Mouse (Mus musculus) forebrain, embryonic 15.5 days (tissue): Measurements from ENCODE around the gene Kdelc2. TPM values are rescaled to one million over a fixed set of nuclear protein-coding genes. Genes with fewer than 3 reads are reported as not detected.

ENCODE experiments used
- ATAC-seq: fragments of 200-750 bp; cut with Nextera tagmentation; replicated peaks from 2 replicates; pipeline ENCODE4 v1.8.0; 2017; ENCODE audit warnings: mild to moderate bottlenecking, moderate TSS enrichment, moderate library complexity
- H3K27ac ChIP-seq: fragments of 300-500 bp; sonication (generic); replicated peaks from 2 replicates; pipeline ENCODE4 v1.5.1; 2015; ENCODE audit warnings: mild to moderate bottlenecking, inconsistent platforms
- H3K27me3 ChIP-seq: fragments of 300-500 bp; sonication (generic); 2 replicates; pipeline ENCODE4 v1.6.1; 2015; ENCODE audit warnings: inconsistent platforms
- H3K36me3 ChIP-seq: fragments of 300-500 bp; sonication (generic); 2 replicates; pipeline ENCODE4 v1.6.1; 2015; ENCODE audit warnings: mild to moderate bottlenecking, inconsistent platforms
- H3K4me1 ChIP-seq: fragments of 300-500 bp; sonication (generic); 2 replicates; pipeline ENCODE4 v1.6.1; 2015; ENCODE audit warnings: inconsistent platforms
- H3K4me2 ChIP-seq: fragments of 300-500 bp; sonication (generic); replicated peaks from 2 replicates; pipeline ENCODE4 v1.6.1; 2015; ENCODE audit warnings: mild to moderate bottlenecking, inconsistent platforms
- H3K4me3 ChIP-seq: fragments of 300-500 bp; sonication (generic); 2 replicates; pipeline ENCODE4 v1.5.1; 2015; ENCODE audit warnings: mild to moderate bottlenecking, inconsistent platforms
- H3K9ac ChIP-seq: fragments of 300-500 bp; sonication (generic); replicated peaks from 2 replicates; pipeline ENCODE4 v1.6.1; 2015; ENCODE audit warnings: mild to moderate bottlenecking, inconsistent platforms
- H3K9me3 ChIP-seq: fragments of 300-500 bp; sonication (generic); 2 replicates; pipeline ENCODE4 v1.6.1; 2016; ENCODE audit warnings: inconsistent platforms
- WGBS: fragments of 180-500 bp; shearing (Covaris S2); methylation state at CpG from one replicate; pipeline ENCODE4 v1.1.7; 2015; ENCODE audit warnings: mixed read lengths; 5-methylcytosine and 5-hydroxymethylcytosine counted together
- polyA plus RNA-seq: library from polyadenylated mRNA; unstranded; fragments of >200 nt; fragmentation: Nextera tagmentation; extraction: Ambion mirVana; gene quantifications from 2 replicates; pipeline ENCODE4 v1.2.1, GENCODE M21; 2015

Gene Kdelc2
- polyA plus RNA-seq, 1 experiment from 2014 or later: 5.0 TPM

DNA sequence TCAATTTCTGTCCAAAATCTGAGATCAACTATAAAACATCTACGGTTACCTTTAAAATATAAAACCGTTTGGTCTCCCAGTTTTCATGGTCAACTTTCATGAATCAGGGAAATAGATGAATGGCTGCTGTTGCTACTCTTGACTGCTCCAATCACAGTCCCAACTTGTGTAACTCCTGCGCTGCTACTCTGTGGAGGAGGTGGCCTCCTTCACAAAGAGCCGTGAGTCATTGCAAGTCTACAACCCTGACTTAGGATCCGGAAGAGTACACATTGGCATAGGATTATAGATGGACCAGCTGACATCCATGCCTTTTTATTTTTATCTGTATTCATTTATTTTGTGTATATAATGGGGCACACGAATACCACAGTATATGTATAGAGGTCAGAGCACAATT lies 31.9 kb upstream of the Kdelc2 start:
- no peak for ATAC-seq
- H3K36me3 ChIP-seq: no peaks in the 10 kb centered on the region
- H3K27me3 ChIP-seq: no peaks in the 10 kb centered on the region
- no peak overlapping the region for H3K27ac ChIP-seq
- no peak overlapping the region for H3K4me2 ChIP-seq
- 94% methylated on average over 6 of the region's 6 CpGs for WGBS
- H3K9ac ChIP-seq: no peak overlapping the region
- H3K4me3 ChIP-seq: no peak overlapping the region
- no peaks in the 10 kb centered on the region for H3K4me1 ChIP-seq
- H3K9me3 ChIP-seq: no peaks in the 10 kb centered on the region; the same call in 1 of the 2 replicates

DNA sequence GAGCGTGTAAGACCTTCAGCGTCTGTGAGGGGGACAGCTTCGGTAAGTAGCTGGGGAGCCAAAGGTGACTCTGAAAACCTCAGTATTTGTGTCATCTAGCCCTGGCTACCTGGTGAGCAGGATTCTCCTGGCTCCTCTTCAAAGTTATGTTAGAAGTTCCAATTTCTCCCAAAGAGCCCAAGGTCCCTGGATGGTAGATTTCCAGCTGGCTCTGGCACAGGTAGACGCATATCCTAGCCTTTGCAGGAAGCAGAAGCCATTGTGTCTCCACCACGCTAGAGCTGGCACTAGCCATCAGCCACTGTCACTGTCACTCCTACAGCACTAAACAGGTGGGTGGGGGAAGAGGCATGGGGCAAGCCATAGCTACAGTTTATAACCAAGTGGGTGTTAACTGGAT lies 30.7 kb upstream of the Kdelc2 start:
- no peak overlapping the region for H3K27ac ChIP-seq
- no peak for ATAC-seq
- no peaks in the 10 kb centered on the region for H3K4me1 ChIP-seq
- WGBS: 88% methylated on average over 5 of the region's 5 CpGs
- no peak overlapping the region for H3K4me2 ChIP-seq
- H3K9me3 ChIP-seq: no peaks in the 10 kb centered on the region; the same call in 1 of the 2 replicates
- H3K27me3 ChIP-seq: no peaks in the 10 kb centered on the region
- H3K9ac ChIP-seq: no peak overlapping the region
- H3K4me3 ChIP-seq: no peak overlapping the region
- H3K36me3 ChIP-seq: no peaks in the 10 kb centered on the region

DNA sequence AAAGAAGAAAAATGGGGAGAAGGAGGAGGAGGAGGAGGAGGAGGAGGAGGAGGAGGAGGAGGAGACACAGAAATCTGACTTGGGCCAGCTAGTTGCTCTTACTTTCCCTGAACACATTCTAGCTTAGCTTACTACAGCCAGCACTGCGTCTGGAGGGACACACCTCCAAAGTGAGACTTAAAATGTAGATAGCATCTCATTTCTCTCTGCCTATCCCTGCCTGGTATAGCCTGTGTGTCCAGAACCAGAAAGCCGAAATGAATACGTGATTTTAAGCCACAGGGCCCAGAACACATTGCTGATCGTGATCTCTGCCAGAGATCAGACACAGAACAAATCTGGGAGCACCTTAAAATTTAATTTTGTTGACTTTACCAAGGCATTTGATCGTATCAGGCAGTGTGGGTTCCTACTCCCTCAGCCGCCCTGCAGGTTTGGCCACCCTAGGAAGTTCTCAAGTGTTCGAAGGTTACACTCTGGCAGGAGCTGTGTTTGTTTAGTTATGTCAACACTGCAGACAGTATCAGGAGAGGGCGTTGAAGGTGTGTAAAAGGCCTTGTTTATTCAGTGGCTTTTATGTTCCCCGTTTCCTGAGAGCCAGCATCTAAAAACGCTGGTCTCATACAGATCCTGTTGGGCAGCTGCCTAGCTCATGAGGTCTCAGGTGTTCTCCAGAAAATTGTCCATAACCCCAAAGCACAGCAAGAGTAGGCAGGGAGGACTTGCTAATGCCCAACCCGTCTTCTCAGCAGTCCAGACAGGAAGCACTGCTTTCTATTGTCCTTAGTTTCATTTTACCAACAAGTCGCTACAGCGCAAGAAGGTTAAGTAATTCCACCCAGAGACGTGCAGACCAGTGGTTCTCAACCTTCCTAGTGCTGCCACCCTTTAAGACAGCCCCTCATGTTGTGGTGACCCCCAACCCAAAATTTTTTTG lies 27.3 kb upstream of the Kdelc2 start:
- H3K36me3 ChIP-seq: no peaks in the 10 kb centered on the region

DNA sequence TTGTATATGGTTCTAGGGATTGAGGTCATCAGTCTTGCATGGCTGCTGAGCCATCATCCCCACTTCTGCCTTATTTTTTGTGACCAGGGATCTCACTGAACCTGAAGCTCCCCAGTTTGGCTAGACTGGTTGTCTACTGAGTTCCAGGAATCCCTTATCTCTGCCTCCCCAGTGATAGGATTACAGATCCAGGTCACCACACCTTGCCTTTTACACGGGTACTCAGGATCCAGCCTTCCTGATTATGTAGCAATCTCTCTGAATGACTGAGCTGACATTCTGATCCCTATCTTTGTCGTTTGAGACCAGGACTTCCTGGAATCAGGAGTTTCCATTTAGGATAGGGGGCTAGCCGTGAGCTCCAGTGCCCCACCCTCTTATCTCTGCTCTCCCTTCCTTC lies 12.5 kb upstream of the Kdelc2 start:
- H3K27ac ChIP-seq: no peak overlapping the region
- H3K4me1 ChIP-seq: no peaks in the 10 kb centered on the region

More for the DNA sequence above, 27.3 kb upstream of the Kdelc2 start:
- no peak for ATAC-seq
- Histone ChIP-seq H3K4me2 (no peak overlapping the region), H3K9ac (no peak overlapping the region), H3K27me3 (no peaks in the 10 kb centered on the region), H3K4me3 (no peak overlapping the region), H3K27ac (no peak overlapping the region), H3K4me1 (no peaks in the 10 kb centered on the region), H3K9me3 (no peaks in the 10 kb centered on the region)
- 80% methylated on average over 14 of the region's 14 CpGs for WGBS

GRCm38 (mm10) chr9:53375907-53376306 lies 7.9 kb upstream of the Kdelc2 start:
- no peaks in the 10 kb centered on the region for H3K36me3 ChIP-seq

More for the DNA sequence above, 12.5 kb upstream of the Kdelc2 start:
- Histone ChIP-seq H3K36me3 (no peaks in the 10 kb centered on the region), H3K9ac (no peak overlapping the region), H3K4me3 (no peak overlapping the region), H3K9me3 (no peaks in the 10 kb centered on the region), H3K27me3 (no peaks in the 10 kb centered on the region), H3K4me2 (no peak overlapping the region)
- ATAC-seq: no peak
- WGBS: 78% methylated on average over 3 of the region's 3 CpGs

DNA sequence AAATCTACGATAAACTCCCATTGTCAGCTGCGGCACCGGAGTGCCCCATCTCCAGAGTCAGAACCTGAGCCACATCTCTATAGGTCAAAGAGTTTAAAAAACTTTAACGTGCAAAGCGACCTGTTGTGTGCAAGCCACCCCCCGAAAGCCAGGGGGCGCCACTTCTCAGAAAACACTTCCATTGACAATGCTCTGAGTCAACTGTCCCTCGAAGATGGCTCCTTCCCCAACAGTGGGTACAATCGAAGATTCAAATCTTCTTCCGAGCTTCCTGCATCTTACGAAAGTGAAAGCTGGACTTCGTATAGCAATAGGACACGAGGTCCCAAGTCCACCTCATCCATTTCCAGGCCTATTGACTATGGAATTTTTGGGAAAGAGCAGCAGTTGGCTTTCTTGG lies 7.0 kb upstream of the Kdelc2 start:
- Histone ChIP-seq H3K27me3 (no peaks in the 10 kb centered on the region), H3K9ac (no peak overlapping the region), H3K36me3 (no peaks in the 10 kb centered on the region), H3K27ac (no peak overlapping the region), H3K4me1 (no peaks in the 10 kb centered on the region), H3K4me2 (no peak overlapping the region), H3K9me3 (no peaks in the 10 kb centered on the region), H3K4me3 (no peak overlapping the region)
- no peak for ATAC-seq
- WGBS: 88% methylated on average over 13 of the region's 13 CpGs

More at GRCm38 (mm10) chr9:53375907-53376306, 7.9 kb upstream of the Kdelc2 start:
- 83% methylated on average over 4 of the region's 4 CpGs for WGBS
- Histone ChIP-seq H3K4me3 (no peak overlapping the region), H3K27me3 (no peaks in the 10 kb centered on the region), H3K9ac (no peak overlapping the region), H3K27ac (no peak overlapping the region), H3K4me2 (no peak overlapping the region), H3K9me3 (no peaks in the 10 kb centered on the region), H3K4me1 (no peaks in the 10 kb centered on the region)
- ATAC-seq: no peak

DNA sequence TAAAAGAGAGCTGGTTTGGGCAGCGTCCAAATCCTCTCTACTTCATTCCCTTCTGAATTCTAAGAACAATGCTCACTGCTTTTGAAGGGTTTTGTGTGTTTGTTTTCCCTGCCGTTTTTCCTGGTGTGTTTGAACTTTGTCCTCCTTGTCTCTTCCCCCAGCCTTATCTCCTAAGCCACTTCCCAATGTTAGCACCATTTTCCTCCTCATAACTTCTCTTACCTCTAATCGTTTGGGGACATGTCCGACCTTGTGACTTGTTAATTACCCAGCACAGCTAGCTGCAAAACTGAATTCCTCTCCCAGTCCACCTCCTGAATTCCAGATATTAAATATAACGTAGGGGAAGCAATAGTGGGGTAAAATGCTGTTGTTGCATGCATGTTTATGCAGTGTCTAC lies 6.2 kb upstream of the Kdelc2 start:
- H3K4me2 ChIP-seq: no peak overlapping the region
- WGBS: 61% methylated on average over 5 of the region's 5 CpGs

DNA sequence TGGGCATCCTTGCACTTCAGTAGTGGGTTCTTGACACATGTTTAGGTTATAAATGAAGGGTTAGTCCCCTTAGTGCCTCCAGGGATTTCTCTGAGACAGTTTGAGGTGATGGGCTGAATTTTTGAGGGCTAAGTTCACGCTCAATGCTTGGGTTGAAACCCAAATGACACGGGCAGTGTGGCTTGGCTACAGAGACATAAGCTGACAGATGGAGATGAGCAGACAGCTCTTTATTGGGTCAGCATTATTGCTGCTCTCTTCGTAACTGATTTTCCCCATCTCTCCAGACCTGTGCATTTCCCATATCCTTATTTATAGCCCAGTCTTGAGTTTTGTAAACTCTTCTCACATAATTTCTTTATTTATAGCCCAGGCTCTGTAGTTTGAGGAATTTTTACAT lies 5.7 kb upstream of the Kdelc2 start:
- no peak overlapping the region for H3K4me3 ChIP-seq
- ATAC-seq: no peak
- WGBS: 83% methylated on average over 3 of the region's 3 CpGs

More for the DNA sequence above, 6.2 kb upstream of the Kdelc2 start:
- no peak overlapping the region for H3K4me3 ChIP-seq
- H3K9ac ChIP-seq: no peak overlapping the region
- no peak overlapping the region for H3K27ac ChIP-seq
- H3K27me3 ChIP-seq: no peaks in the 10 kb centered on the region
- no peaks in the 10 kb centered on the region for H3K4me1 ChIP-seq
- no peaks in the 10 kb centered on the region for H3K36me3 ChIP-seq
- ATAC-seq: no peak
- H3K9me3 ChIP-seq: no peaks in the 10 kb centered on the region

DNA sequence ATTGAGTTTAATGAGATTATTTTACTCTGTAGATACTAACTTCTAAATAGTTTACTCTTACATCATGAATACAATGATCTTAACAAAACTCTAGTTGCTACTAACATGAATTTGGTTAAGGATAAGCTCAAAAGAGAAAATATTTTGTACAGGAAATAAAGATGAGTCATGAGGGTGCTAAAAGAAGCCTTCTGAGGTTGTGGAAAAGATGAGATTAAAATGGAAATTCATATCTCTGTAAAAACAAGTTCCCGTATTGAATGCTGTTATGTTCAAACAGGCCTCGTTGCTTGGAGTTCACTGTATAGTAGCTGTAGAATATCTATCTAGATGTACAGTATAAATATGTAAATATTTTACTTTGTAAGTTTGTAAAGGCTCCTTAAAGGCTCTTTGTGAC lies 3.2 kb upstream of the Kdelc2 start:
- no peak overlapping the region for H3K27ac ChIP-seq
- no peaks in the 10 kb centered on the region for H3K36me3 ChIP-seq
- 87% methylated on average over 2 of the region's 2 CpGs for WGBS
- no peak overlapping the region for H3K4me2 ChIP-seq
- H3K9ac ChIP-seq: no peak overlapping the region
- no peaks in the 10 kb centered on the region for H3K9me3 ChIP-seq
- no peaks in the 10 kb centered on the region for H3K27me3 ChIP-seq
- no peak overlapping the region for H3K4me3 ChIP-seq
- H3K4me1 ChIP-seq: peaks cover 10% of the 10 kb centered on the region
- ATAC-seq: no peak

More for the DNA sequence above, 5.7 kb upstream of the Kdelc2 start:
- H3K27ac ChIP-seq: no peak overlapping the region
- H3K9me3 ChIP-seq: no peaks in the 10 kb centered on the region
- H3K9ac ChIP-seq: no peak overlapping the region
- no peaks in the 10 kb centered on the region for H3K4me1 ChIP-seq
- no peak overlapping the region for H3K4me2 ChIP-seq
- H3K36me3 ChIP-seq: no peaks in the 10 kb centered on the region
- H3K27me3 ChIP-seq: no peaks in the 10 kb centered on the region

- no peak for ATAC-seq
- peaks cover 10% of the 10 kb centered on the region for H3K4me1 ChIP-seq
- H3K27me3 ChIP-seq: no peaks in the 10 kb centered on the region
- no peak overlapping the region for H3K9ac ChIP-seq
- no peak overlapping the region for H3K4me3 ChIP-seq
- no peak overlapping the region for H3K4me2 ChIP-seq
- H3K9me3 ChIP-seq: no peaks in the 10 kb centered on the region
- WGBS: 77% methylated on average over 5 of the region's 5 CpGs
- no peaks in the 10 kb centered on the region for H3K36me3 ChIP-seq
- no peak overlapping the region for H3K27ac ChIP-seq
Measured at GRCm38 (mm10) chr9:53381113-53381615, 2.7 kb upstream of the Kdelc2 start.

DNA sequence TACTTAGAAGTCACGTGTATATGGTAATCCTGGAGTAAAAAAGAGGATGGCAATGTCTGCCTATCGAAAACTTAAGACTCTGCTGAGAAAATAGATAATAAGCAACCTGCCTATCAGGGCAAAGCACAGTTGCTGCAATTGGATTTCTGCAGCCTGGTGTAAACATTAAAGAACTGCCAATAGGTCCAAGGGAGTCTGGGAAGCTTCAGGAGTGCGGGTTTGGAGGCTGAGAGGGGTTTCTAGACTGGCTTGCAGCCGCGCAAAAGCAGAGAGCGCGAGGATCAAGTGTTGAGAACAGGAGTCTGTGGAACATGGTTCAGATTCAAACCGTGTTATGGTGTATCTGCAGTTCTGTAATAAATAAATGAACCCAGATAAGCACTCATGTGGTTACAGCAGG lies 1.0 kb downstream of the Kdelc2 start:
- H3K27ac ChIP-seq: peak overlapping the region; percentile 69
- peaks cover 10% of the 10 kb centered on the region for H3K4me1 ChIP-seq
- no peaks in the 10 kb centered on the region for H3K27me3 ChIP-seq
- H3K9me3 ChIP-seq: no peaks in the 10 kb centered on the region
- peak overlapping the region; percentile 78 for H3K4me2 ChIP-seq
- 6% methylated on average over 8 of the region's 8 CpGs for WGBS
- no peaks in the 10 kb centered on the region for H3K36me3 ChIP-seq
- peak overlapping the region; percentile 47 for H3K4me3 ChIP-seq
- ATAC-seq: peak; percentile 65
- H3K9ac ChIP-seq: no peak overlapping the region

GRCm38 (mm10) chr9:53387431-53387830 lies 3.6 kb downstream of the Kdelc2 start:
- Histone ChIP-seq H3K9ac (no peak overlapping the region), H3K27me3 (no peaks in the 10 kb centered on the region), H3K4me2 (no peak overlapping the region), H3K4me3 (no peak overlapping the region), H3K36me3 (no peaks in the 10 kb centered on the region), H3K27ac (no peak overlapping the region), H3K9me3 (no peaks in the 10 kb centered on the region), H3K4me1 (peaks cover 10% of the 10 kb centered on the region)
- WGBS: 65% methylated on average over 2 of the region's 2 CpGs
- ATAC-seq: no peak
